Mouse (Mus musculus) CH12.LX (cell line): ENCODE results near the gene Bcr. TPM values are rescaled to one million over a fixed set of nuclear protein-coding genes. Genes with fewer than 3 reads are reported as not detected.

Experiments
- DNase-seq: peaks from one replicate; pipeline ENCODE4 v3.0.0-alpha.2; 2013; ENCODE audit errors: extremely low read depth
- H3K27ac ChIP-seq: 2 replicates; pipeline ENCODE4 v1.5.1; 2012; ENCODE audit warnings: low read depth, mild to moderate bottlenecking, control low read depth, moderate library complexity; ENCODE audit not compliant: insufficient read depth
- H3K27me3 ChIP-seq: replicated peaks from 2 replicates; pipeline ENCODE3; 2012; ENCODE audit warnings: inconsistent platforms
- H3K36me3 ChIP-seq, 2 experiments: replicated peaks in 1 of 2; 2 replicates each; pipeline versions ENCODE3 to v1.6.1; 2012; ENCODE audit warnings: inconsistent platforms in 1 of 2, low read length in 1 of 2, mild to moderate bottlenecking in 1 of 2, mixed read lengths in 1 of 2, moderate library complexity in 1 of 2; ENCODE audit not compliant: control insufficient read depth in 1 of 2, insufficient read depth in 1 of 2
- H3K4me1 ChIP-seq, 2 experiments: 2 replicates each; pipeline ENCODE4 v1.6.1; 2012; ENCODE audit warnings: inconsistent platforms in 1 of 2, moderate library complexity in 1 of 2; ENCODE audit not compliant: insufficient read depth in 2 of 2, control insufficient read depth in 1 of 2
- H3K4me2 ChIP-seq: 2 replicates; pipeline ENCODE4 v1.6.1; 2012; ENCODE audit warnings: low read depth, mild to moderate bottlenecking, control low read depth; ENCODE audit not compliant: poor library complexity, insufficient read depth, severe bottlenecking
- H3K4me3 ChIP-seq, 3 experiments: fragments of 150-350 bp in 1 of 3; sonication (generic) in 1 of 3; replicated peaks in 1 of 3; 2 replicates each; pipeline versions ENCODE3 to v1.5.1; 2011 to 2012; ENCODE audit warnings: low read depth in 2 of 3, low read length in 2 of 3, mild to moderate bottlenecking in 2 of 3, moderate library complexity in 2 of 3, control low read depth in 1 of 3, improper control_type of control experiment in 1 of 3, inconsistent platforms in 1 of 3, mixed read lengths in 1 of 3; ENCODE audit not compliant: poor library complexity in 1 of 3
- H3K79me2 ChIP-seq: replicated peaks from 2 replicates; pipeline ENCODE4 v1.6.1; 2012; ENCODE audit warnings: mild to moderate bottlenecking, moderate library complexity; ENCODE audit not compliant: control insufficient read depth, poor library complexity, insufficient read depth, severe bottlenecking; ENCODE audit errors: extremely low read depth
- H3K9ac ChIP-seq: 2 replicates; pipeline ENCODE4 v1.6.1; 2012; ENCODE audit warnings: low read depth, mild to moderate bottlenecking, control low read depth, moderate library complexity; ENCODE audit not compliant: insufficient read depth
- H3K9me3 ChIP-seq: replicated peaks from 2 replicates; pipeline ENCODE3; 2012; ENCODE audit warnings: low read length, inconsistent platforms, mixed read lengths
- CTCF ChIP-seq, 2 experiments: IDR thresholded peaks in 1 of 2; conservative IDR thresholded peaks in 1 of 2; 2 replicates each; pipeline ENCODE4 v1.5.1; 2011 to 2012; ENCODE audit warnings: low read depth in 2 of 2, low read length in 2 of 2, improper control_type of control experiment in 1 of 2, inconsistent platforms in 1 of 2, mild to moderate bottlenecking in 1 of 2, moderate library complexity in 1 of 2
- IRF4 ChIP-seq: IDR thresholded peaks from 2 replicates; pipeline ENCODE4 v1.6.1; 2014; ENCODE audit warnings: low read depth, mild to moderate bottlenecking, inconsistent platforms, low read length, improper control_type of control experiment
- MAX ChIP-seq: IDR thresholded peaks from 2 replicates; pipeline ENCODE4 v1.6.1; 2011; ENCODE audit warnings: low read length, improper control_type of control experiment
- MAZ ChIP-seq: IDR thresholded peaks from 2 replicates; pipeline ENCODE4 v1.6.1; 2012; ENCODE audit warnings: low read depth, mild to moderate bottlenecking, inconsistent platforms, low read length, improper control_type of control experiment, moderate library complexity
- MEF2A ChIP-seq: IDR thresholded peaks from 2 replicates; pipeline ENCODE4 v1.6.1; 2014; ENCODE audit warnings: low read depth, mild to moderate bottlenecking, inconsistent platforms, low read length, improper control_type of control experiment, borderline replicate concordance
- MXI1 ChIP-seq: IDR thresholded peaks from 2 replicates; pipeline ENCODE4 v1.6.1; 2011; ENCODE audit warnings: mild to moderate bottlenecking, low read depth, low read length, improper control_type of control experiment
- MYC ChIP-seq: IDR thresholded peaks from 2 replicates; pipeline ENCODE4 v1.6.1; 2011; ENCODE audit warnings: low read depth, mild to moderate bottlenecking, improper control_type of control experiment, low read length
- NELFE ChIP-seq: IDR thresholded peaks from 2 replicates; pipeline ENCODE4 v1.6.1; 2011; ENCODE audit warnings: low read depth, low read length, improper control_type of control experiment
- PAX5 ChIP-seq: IDR thresholded peaks from 2 replicates; pipeline ENCODE4 v1.6.1; 2012; ENCODE audit warnings: low read length, inconsistent platforms, mixed read lengths
- RCOR1 ChIP-seq: conservative IDR thresholded peaks from 2 replicates; pipeline ENCODE4 v1.6.1; 2012; ENCODE audit warnings: low read depth, mild to moderate bottlenecking, inconsistent platforms, low read length, improper control_type of control experiment
- SIN3A ChIP-seq: IDR thresholded peaks from 2 replicates; pipeline ENCODE4 v1.6.1; 2012; ENCODE audit warnings: low read length, improper control_type of control experiment, inconsistent platforms
- SMC3 ChIP-seq: IDR thresholded peaks from 2 replicates; pipeline ENCODE4 v1.6.1; 2011; ENCODE audit warnings: low read depth, low read length, improper control_type of control experiment
- TCF12 ChIP-seq: IDR thresholded peaks from 2 replicates; pipeline ENCODE4 v1.6.1; 2014; ENCODE audit warnings: low read depth, mild to moderate bottlenecking, inconsistent platforms, low read length, improper control_type of control experiment
- USF1 ChIP-seq: IDR thresholded peaks from 2 replicates; pipeline ENCODE4 v1.6.1; 2014; ENCODE audit warnings: low read depth, mild to moderate bottlenecking, inconsistent platforms, low read length, improper control_type of control experiment
- ZC3H11A ChIP-seq: IDR thresholded peaks from 2 replicates; pipeline ENCODE4 v1.6.1; 2012; ENCODE audit warnings: low read depth, mild to moderate bottlenecking, inconsistent platforms, low read length, improper control_type of control experiment
- ZKSCAN1 ChIP-seq: IDR thresholded peaks from 2 replicates; pipeline ENCODE4 v1.6.1; 2012; ENCODE audit warnings: low read depth, inconsistent platforms, low read length, improper control_type of control experiment, borderline replicate concordance
- ZMIZ1 ChIP-seq: IDR thresholded peaks from 2 replicates; pipeline ENCODE4 v1.6.1; 2012; ENCODE audit warnings: low read depth, mild to moderate bottlenecking, inconsistent platforms, low read length, improper control_type of control experiment
- ZNF384 ChIP-seq: IDR thresholded peaks from 2 replicates; pipeline ENCODE4 v1.6.1; 2012; ENCODE audit warnings: low read depth, low read length, improper control_type of control experiment, inconsistent platforms
- dilution Hi-C: fragments of 300-500 bp; cut with MboI; formaldehyde crosslinking; loops from 2 replicates; pipeline ENCODE4 v1.14.3; 2020; ENCODE audit warnings: low sequenced_read_pairs; ENCODE audit not compliant: extremely low pct_unique_long_range_greater_than_20kb, extremely low pct_ligation_motif_present
- in situ Hi-C: fragments of 300-500 bp; cut with MboI; formaldehyde crosslinking; loops from 3 replicates; pipeline ENCODE4 v1.14.3; 2019; ENCODE audit warnings: low sequenced_read_pairs, low pct_ligation_motif_present, low pct_unique_long_range_greater_than_20kb, mixed read lengths
- polyA plus RNA-seq: library from polyadenylated mRNA; unstranded; fragments of >175 nt; gene quantifications from 2 replicates; pipeline ENCODE4 v1.2.1, GENCODE M21; 2012; ENCODE audit warnings: low read depth; ENCODE audit not compliant: insufficient read length
- total RNA-seq, 2 experiments: library from RNA; depleted of rRNA; stranded (reverse); fragments of 300-350 nt in 1 of 2; fragments of >200 nt in 1 of 2; gene quantifications; 2 replicates each; pipeline ENCODE4 v1.2.3; 2012 to 2014

Gene Bcr
- total and polyA plus RNA-seq, 3 experiments = 4.0 to 22.1 (median 20.0) TPM

- H3K4me3 ChIP-seq = no peak overlapping the region
- H3K9ac ChIP-seq = no peak overlapping the region
- no peak overlapping the region for H3K27ac ChIP-seq
- H3K36me3 ChIP-seq = peaks cover 10 to 18% of the 10 kb centered on the region in 2 experiments
- H3K27me3 ChIP-seq = no peaks in the 10 kb centered on the region
- no peaks in the 10 kb centered on the region; a peak in 1 of 4 replicates for H3K4me1 ChIP-seq
- no peaks in the 10 kb centered on the region for H3K9me3 ChIP-seq
- no peak for DNase-seq
- no peaks in the 10 kb centered on the region for H3K79me2 ChIP-seq
- dilution Hi-C loops (no loop called here), in situ Hi-C loops (no loop called here)
- no peak overlapping the region for H3K4me2 ChIP-seq
- TF ChIP-seq MEF2A = no peak
- no peak for TF ChIP-seq MAZ
- TF ChIP-seq IRF4 = no peak
- TF ChIP-seq TCF12 = no peak
- no peak for TF ChIP-seq USF1
- no peak for TF ChIP-seq NELFE
- TF ChIP-seq MYC = no peak
- TF ChIP-seq ZNF384 = no peak
- TF ChIP-seq SIN3A = no peak
- TF ChIP-seq RCOR1 = no peak
- TF ChIP-seq, all 38 proteins: peak for 0
Observed at GRCm38 (mm10) chr10:75016481-75016880, 43.9 kb upstream of the Bcr start.

- in situ Hi-C loops = loop anchor here (5.0 kb wide), 1 partner anchor 83 kb away; no protein-coding TSS in a partner anchor
- no peak overlapping the region for H3K4me2 ChIP-seq
- peaks cover 3 to 4% of the 10 kb centered on the region in 2 experiments for H3K36me3 ChIP-seq
- H3K79me2 ChIP-seq = no peaks in the 10 kb centered on the region
- no peak for DNase-seq
- no peak overlapping the region for H3K9ac ChIP-seq
- peaks cover 5% of the 10 kb centered on the region for H3K9me3 ChIP-seq
- H3K4me3 ChIP-seq = no peak overlapping the region
- no peaks in the 10 kb centered on the region; a peak in 1 of 4 replicates for H3K4me1 ChIP-seq
- no peaks in the 10 kb centered on the region for H3K27me3 ChIP-seq
- H3K27ac ChIP-seq = no peak overlapping the region
- TF ChIP-seq ZNF384 = no peak
- dilution Hi-C loops = no loop called here
Observed at GRCm38 (mm10) chr10:75020271-75020670, 40.1 kb upstream of the Bcr start.

GRCm38 (mm10) chr10:75021138-75021537 is 39.3 kb upstream of the Bcr start:
- H3K27ac ChIP-seq = no peak overlapping the region
- TF ChIP-seq CTCF (conservative IDR thresholded peaks at IDR 0.05 in 1 of 2, IDR thresholded peaks at IDR 0.05 in 1 of 2; ENCODE audit: low read depth in 2 of 2, low read length in 2 of 2) = peak; percentile 85 to 98
- TF ChIP-seq SIN3A = peak; percentile 52; the same call in 1 of the 2 replicates
- 0 out of 2 replicates have a peak, but pooled peaks have one; percentile 30 for TF ChIP-seq MAX
- peak; percentile 99 for TF ChIP-seq SMC3
- 0 out of 2 replicates have a peak, but pooled peaks have one; percentile 17 for TF ChIP-seq ZKSCAN1
- TF ChIP-seq TCF12 = peak; percentile 10; the same call in 1 of the 2 replicates
- 0 out of 2 replicates have a peak, but pooled peaks have one; percentile 22 for TF ChIP-seq MEF2A
- no peak for TF ChIP-seq ZMIZ1
- no peak for TF ChIP-seq MYC
- no peak for TF ChIP-seq PAX5
- TF ChIP-seq ZC3H11A = peak; percentile 96
- TF ChIP-seq MXI1 = 0 out of 2 replicates have a peak, but pooled peaks have one; percentile 30
- peak; percentile 16; the same call in 1 of the 2 replicates for TF ChIP-seq NELFE
- no peak overlapping the region for H3K4me3 ChIP-seq
- H3K9ac ChIP-seq = no peak overlapping the region
- in situ Hi-C loops (loop anchor here (5.0 kb wide), 1 partner anchor 84 kb away; no protein-coding TSS in a partner anchor), dilution Hi-C loops (no loop called here)
- H3K79me2 ChIP-seq = no peaks in the 10 kb centered on the region
- no peak overlapping the region for H3K4me2 ChIP-seq
- H3K36me3 ChIP-seq = no peaks in the 10 kb centered on the region
- H3K4me1 ChIP-seq = no peaks in the 10 kb centered on the region; a peak in 1 of 4 replicates
- H3K27me3 ChIP-seq = no peaks in the 10 kb centered on the region
- DNase-seq = peak; percentile 70
- H3K9me3 ChIP-seq = peaks cover 5% of the 10 kb centered on the region
